Mouse (Mus musculus) retina, postnatal 7 days (tissue): ENCODE measurements at regions not wholly inside any gene's neighbourhood (a gene's known extent, or its start where the extent isn't known, plus 50 kb on each side); places are given as distances from the start of the nearest gene placed in this dataset.
A peak's percentile ranks its signal among the peaks of the same experiment; 100 is the strongest.

ENCODE experiments used
- DNase-seq: peaks from one replicate; pipeline ENCODE4 v3.0.0-alpha.2; 2012; ENCODE audit warnings: low read depth, low spot score

DNA sequence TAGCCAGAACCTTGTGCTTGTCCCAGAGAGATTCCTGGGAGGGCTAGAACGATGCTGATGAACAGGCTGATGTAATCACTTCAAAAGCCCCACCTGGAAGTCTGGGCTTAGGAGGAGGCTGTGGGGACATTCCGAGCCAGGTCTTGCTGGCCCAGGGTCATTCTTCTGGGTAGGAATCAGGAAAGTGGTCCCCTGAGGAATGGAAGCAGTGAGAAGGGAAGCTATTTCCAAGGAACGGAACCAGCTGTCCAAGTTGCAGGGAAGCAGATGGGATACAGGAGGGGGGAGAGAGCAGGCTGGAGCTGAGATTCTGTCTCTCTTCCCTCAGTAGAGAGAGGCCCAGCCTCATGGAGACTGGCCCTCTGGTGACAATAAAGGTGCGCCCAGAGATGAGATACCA, 243.9 kb downstream of the Tcf7l2 start:
- no peak for DNase-seq

DNA sequence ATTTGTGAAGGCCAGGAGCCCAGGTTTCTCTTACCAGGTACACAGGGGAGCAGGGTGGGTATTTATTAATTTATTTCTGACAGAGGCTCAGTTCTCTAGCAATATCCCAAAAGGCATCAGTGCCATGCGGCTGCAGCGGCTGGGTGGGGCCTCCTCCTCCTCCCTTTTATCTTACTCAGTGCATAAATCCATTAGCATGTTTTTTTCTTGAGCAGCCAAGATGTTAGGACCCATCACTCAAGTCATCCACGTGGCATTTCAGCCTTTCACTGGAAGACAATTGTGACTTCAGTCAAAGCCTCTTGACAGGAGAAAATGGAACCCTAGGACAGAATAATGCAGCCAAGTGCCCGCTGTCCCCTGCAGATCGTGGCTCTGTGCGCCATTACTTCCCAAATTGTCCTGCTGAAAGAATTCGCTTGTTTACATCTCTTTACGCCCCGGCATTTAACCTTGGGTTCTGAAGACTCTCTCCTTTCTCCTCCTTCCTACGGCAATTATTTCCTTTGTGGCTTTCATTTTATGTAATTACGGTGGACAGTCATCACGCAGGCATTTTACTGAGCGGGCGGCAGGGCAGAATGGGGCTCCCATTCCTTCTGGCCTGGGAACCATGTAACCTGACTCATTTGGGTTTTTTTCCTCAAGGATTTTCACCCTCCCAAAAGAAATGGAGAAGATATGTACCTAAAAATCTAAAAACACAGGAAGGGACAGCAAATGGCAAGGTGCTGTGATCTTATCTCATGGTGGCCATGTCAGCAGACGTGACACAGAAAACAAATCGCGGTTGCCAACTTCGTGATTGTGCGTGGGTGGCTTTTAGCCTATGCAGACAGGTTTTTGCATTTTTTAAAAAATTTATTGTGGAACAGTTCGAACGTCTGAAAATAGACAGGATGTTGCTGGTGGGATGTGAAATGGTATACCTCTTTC, 250.4 kb downstream of the Tcf7l2 start:
- no peak for DNase-seq

- DNase-seq: no peak
Measured at GRCm38 (mm10) chr19:55992727-55993066, 251.1 kb downstream of the Tcf7l2 start.

DNA sequence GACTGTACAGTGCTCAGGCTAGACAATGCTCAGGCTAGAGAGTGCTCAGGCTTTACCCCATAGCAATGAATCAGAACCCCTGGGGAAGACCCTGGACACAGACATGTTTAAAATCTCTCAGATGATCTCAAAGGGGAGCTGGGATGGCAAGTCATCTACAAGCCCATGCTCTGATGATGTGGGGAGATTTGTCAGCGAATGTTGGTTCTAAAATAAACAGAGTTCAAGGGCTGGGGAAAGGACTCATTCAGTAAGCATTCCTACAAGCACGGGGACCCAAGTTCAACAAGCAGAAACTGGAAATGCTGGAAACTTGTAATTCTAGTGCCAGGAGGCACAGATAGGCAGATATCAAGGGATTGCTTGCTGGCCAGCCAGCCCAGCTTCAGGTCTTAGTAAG, 254.1 kb downstream of the Tcf7l2 start:
- DNase-seq: no peak

DNA sequence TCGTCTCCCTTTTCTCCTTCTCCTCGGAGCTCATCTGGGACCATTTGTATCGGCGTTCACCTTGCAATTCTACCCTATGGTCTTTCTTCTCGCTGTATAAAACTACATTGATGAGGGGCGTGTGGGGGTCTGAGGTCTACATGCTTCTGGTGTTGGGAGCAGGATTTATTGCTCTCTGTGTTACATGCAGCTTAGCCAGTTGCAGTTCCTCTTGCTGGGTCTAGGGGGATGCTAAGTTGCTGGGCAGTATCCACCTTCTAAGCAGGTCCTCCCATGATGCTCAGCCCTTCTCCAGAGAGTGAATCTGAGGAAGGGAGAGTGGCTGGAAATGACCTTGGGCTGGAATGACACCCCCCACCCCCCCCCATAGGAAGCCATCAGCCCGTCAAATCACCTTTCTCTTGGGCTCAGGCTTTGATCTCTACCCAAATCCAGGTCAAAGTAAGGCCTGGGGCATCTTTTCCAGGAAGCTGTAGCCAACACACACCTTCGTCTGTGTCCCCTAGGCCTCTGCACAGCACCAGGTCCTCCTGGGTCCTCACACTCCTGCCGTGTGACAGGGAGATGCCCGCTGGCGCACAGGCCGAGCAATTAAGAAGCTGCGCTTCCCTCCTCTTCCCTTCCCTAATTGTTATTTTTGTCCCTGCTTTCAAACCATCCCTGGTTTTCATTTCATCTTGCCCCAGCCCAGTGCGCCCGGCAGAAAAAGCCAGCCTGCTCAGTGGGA, 257.0 kb downstream of the Tcf7l2 start:
- DNase-seq: no peak

DNA sequence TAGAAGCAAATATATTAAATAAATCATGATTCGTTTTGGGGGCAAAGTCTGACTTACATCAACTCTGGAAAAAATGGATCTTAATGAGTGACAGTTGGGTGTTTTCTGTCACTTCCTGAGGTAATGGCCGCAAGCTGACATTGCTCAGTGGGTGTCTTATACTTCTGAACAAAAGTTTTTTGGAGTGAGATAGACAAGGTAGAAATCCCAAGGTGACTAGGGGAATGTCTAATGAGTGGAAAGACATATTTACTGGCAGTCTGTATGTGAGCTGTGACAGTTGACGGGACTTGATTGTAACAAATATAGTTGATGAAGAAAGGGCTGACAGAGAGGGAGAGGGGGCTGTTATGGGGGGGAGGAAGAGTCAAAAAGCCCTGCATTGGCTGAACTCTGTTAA, 257.8 kb downstream of the Tcf7l2 start:
- DNase-seq: no peak

- no peak for DNase-seq
Measured at GRCm38 (mm10) chr19:56001428-56001827, 259.8 kb downstream of the Tcf7l2 start.

- no peak for DNase-seq
Measured at GRCm38 (mm10) chr19:56005886-56006285, 264.3 kb downstream of the Tcf7l2 start.

DNA sequence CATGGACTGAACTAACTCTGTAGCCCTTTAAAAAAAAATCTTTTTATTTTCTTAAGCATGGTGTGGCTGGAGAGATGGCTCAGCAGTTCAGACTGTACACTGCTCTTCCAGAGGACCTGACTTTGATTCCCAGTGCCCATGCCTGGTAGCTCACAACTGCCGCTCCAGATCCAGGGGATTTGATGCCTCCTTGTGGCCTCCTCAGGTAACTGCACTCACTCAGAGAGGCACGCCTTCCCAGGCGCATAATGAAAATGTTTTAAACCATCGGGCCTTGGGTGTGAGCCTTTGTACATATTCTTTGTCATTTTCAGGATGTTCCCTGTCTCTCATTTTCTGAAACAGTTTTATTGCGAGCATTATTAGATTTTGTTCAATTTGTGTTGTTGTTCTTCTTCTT, 265.8 kb downstream of the Tcf7l2 start:
- no peak for DNase-seq

GRCm38 (mm10) chr19:56010766-56011165, 269.1 kb downstream of the Tcf7l2 start:
- no peak for DNase-seq

DNA sequence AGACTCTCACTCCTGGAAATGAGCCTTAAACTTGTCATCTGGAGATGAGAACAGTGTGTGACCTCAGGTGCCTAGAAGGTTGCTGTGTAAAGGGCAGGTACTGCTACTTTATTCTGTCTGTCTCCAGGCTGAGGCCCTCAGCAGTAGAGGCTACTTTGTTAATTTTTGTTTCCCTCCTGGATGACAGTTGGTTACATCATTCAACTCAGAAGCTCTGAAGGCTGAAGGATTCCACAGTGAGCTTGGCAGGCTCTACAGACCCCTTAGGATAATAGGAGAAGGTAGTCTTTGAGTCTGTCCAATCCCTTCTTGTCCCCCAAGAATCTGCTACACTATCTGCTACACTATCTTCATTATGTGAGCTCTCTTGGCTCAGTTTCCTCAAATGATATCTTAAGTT, 269.7 kb downstream of the Tcf7l2 start:
- no peak for DNase-seq

- no peak for DNase-seq
Measured at GRCm38 (mm10) chr19:56016548-56017346, 270.2 kb upstream of the Habp2 start.

DNA sequence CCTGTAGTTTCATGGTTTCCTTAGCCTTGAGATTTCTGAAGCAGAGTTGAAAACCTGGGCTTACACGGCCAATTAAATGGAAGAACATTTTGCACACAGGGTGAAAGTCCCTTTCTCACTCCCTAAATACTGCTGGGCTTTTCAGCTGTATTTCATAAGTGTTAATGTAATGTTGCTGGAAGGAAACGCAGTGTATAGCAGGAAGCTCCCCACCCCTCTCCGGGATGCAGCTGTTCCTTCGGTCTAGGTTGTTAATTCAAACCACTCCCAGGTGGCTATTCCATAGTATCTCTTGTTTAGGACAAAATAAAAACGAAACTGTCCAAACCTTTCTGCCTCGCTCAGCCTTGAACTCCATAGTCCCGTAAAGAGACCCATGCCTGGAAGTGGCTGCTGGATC, 269.4 kb upstream of the Habp2 start:
- no peak for DNase-seq

GRCm38 (mm10) chr19:56019143-56019542, 267.8 kb upstream of the Habp2 start:
- DNase-seq: no peak

DNA sequence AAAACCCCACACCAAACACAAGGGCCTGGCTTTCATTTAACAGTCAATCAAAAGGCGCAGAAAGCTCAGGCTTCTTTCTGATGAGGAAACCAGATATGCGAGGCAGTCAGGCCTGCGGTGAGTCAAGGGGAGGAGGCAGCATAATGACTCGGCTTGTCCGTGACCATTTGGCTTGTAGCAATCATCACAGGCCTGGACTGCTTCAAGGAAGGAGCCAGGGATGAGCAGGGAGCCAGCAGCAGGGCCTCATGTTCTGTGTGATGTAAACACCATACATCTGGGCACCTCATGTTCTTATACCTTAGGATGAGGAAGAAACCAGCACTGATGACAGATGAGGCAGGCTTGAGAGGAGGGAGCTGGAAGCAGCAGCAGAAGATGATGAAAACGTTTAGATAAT, 264.6 kb upstream of the Habp2 start:
- no peak for DNase-seq

DNA sequence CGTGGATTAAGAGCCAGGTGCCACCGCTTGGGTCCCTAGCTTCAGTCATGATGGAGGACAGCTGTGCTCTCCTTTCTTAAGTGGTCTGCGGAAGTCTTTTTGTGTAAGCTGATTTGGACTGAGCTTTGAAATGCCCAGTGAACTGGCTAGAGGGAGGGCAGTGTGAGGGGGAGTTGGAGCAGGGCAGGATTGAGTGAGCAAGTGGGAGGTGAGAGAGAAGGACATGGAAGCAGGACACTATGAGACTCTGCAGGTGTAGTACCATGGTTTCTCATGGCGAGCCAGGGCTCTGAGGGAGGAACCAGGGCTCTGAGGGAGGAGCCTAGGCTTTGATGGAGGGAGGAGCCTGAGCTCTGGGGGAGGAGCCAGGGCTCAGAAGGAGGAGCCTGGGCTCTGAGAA, 262.3 kb upstream of the Habp2 start:
- DNase-seq: no peak

DNA sequence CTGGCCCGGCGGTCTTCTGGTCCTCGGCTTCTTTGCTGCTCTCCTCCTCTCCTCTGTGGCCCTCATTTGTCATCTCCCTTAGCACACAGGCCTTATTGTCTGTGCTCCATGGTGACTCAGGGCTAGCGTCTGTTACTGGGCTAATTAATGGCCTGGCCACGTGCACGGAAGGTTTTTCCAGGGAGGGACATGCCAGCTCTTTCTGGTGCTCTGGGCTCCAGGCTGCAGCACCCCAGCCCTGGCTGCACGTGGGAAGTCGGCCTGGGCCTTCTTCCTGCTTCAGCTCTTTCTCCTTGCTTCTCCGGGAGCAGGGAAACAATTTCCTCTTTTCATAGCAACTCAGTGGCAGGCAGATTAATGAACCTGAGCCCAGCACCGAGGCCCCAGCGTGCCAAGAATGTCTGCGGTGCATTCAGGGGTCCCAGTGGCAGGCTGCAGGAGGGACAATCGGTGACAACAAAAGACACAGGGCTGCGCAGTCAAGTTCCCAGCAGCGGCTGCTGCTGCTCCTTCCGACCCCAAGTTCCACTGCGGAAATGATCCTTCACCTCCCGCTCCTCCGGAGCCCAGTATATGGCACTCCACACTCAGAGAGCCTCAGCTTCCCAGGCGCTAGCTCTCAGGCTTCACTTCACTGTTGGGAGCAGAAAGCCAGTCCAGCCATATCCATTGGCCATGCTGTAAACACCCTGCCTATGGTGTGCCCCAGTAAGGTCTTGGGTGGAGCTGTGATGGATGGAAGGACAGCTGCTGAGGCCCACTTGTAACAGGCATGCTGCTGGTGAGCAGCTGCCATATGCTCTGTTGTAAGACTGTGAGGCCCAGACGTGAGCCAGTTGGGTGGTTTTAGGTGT, 257.3 kb upstream of the Habp2 start:
- DNase-seq: peak; percentile 14

DNA sequence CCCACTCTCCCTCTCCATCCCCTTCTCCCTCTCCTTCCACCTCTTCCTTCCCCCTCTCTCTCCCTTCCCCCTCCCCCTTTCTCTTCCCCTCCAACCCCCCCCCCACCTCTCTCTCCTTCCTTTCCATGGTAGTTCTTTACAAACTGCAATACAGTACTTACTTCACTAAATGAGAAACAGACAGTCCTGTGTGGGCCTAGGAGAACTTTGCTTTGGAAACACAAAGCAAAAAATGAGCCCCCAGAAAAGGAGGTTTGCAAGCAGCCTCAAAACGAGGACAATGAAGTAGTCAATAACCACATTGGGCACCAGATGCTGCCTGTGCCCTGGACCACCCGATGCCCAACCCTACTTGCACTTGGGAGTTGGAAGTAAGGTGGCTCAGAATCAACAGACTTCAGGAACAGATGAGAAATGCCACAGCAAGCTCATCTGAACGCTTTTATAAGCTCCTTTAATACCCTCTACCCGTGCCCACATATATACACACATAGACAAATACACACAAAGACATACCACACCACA, 256.5 kb upstream of the Habp2 start:
- DNase-seq: no peak

- no peak for DNase-seq
Measured at GRCm38 (mm10) chr19:56034552-56034951, 252.4 kb upstream of the Habp2 start.

DNA sequence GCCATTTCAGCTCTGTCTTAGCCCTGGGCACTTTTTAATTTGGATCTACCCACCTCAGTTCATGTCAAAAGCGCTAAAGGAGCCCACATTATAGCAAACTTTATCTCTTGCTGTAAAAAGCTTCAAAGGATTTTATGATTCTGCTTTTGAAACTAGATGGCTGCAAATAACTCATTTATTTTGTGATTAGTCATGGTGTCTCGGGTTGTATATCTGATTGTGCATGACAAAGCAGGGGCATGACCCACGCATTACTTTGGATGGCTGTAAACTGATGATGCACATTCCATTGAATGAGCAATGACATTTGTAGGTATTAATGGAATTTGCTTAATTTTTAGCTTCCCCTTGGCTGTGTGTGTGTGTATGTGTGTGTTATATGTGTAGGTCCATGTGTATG, 249.4 kb upstream of the Habp2 start:
- DNase-seq: no peak
